In the genomic region with DNA sequence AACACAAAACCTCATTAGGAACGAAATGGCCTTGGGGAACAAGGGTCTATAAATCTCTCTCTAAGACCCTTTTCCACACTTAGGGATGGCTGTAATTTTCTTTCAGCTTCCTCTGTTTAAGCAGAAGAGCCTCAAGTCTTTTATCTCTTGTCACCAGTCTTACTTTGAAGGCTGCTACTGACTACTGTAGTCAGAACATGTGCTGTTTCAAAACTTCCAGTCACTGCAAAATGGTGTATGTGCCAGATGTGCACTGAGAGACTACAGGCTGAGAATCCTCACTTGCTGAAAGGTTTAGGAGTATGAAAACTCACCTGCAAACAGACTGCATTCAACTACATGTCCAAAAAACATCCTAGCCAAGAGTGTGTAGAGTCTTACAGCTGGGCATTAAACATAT, we compare ENCODE assay signal across 28 mouse cellular contexts.
DNase-seq lines count a peak whose midpoint lies in the region; ATAC-seq and TF ChIP-seq lines count a peak whose summit lies in the region.
"Had no signal": no experiment of that assay in that cellular context is flagged by ENCODE, and none has a peak within 500 bp of the region (broad histone marks: within the 10 kb centered on the region; RNA-seq: fewer than 3 reads in every experiment).

No protein-coding gene starts in this region.

- peak overlapping the region; percentile 38 for H3K4me2 ChIP-seq in liver, embryonic 15.5 days
- H3K4me2 ChIP-seq: embryonic facial prominence, embryonic 12.5 days; forebrain, embryonic 12.5 days; heart, embryonic 13.5 days; hindbrain, embryonic 14.5 days; midbrain, embryonic 12.5 days; neural tube, embryonic 12.5 days had no signal

- no peaks in the 10 kb centered on the region for H3K36me3 ChIP-seq in heart, embryonic 10.5 days
- H3K36me3 ChIP-seq in liver, embryonic 15.5 days (replicated peaks): no peaks in the 10 kb centered on the region; the same call in 1 of the 2 replicates
- H3K36me3 ChIP-seq: embryonic facial prominence, embryonic 12.5 days; forebrain, embryonic 12.5 days; heart, embryonic 13.5 days; midbrain, embryonic 12.5 days; neural tube, embryonic 12.5 days had no signal

- peak overlapping the region; percentile 9; the same call in 1 of the 2 replicates for H3K27ac ChIP-seq in heart, embryonic 10.5 days
- H3K27ac ChIP-seq in liver, embryonic 15.5 days (replicated peaks): peak overlapping the region; percentile 70
- H3K27ac ChIP-seq: embryonic facial prominence, embryonic 12.5 days; forebrain, embryonic 12.5 days; heart, embryonic 13.5 days; hindbrain, embryonic 14.5 days; macrophage; midbrain, embryonic 12.5 days; neural tube, embryonic 12.5 days had no signal

- no peak for DNase-seq in heart, embryonic 10.5 days (ENCODE audit: low spot score)
- DNase-seq in heart, adult 18-20 months: no peak
- peak; percentile 31 for DNase-seq in mesoderm, embryonic 11.5 days (ENCODE audit: low read depth, low spot score)
- no peak for DNase-seq in lung, adult 2 months
- DNase-seq in left cerebral cortex, adult 9 months (ENCODE audit: low spot score in 2 of 2): no peak
- DNase-seq: adrenal gland, postnatal 25 days; cerebellum, adult 18-20 months; cerebellum, postnatal 14 days; gastrocnemius, postnatal 10 days; heart, postnatal 10 days; kidney, adult 9 months; kidney, postnatal 14 days; layer of hippocampus, adult 9-11 months; lung, postnatal 10 days; right cerebral cortex, adult 18-20 months had no signal

- H3K9me3 ChIP-seq in heart, embryonic 10.5 days: no peaks in the 10 kb centered on the region
- no peaks in the 10 kb centered on the region for H3K9me3 ChIP-seq in liver, embryonic 15.5 days (replicated peaks)
- H3K9me3 ChIP-seq: embryonic facial prominence, embryonic 12.5 days; forebrain, embryonic 12.5 days; G1E; heart, embryonic 13.5 days; midbrain, embryonic 12.5 days; neural tube, embryonic 12.5 days had no signal

- TF ChIP-seq POLR2A in lung, adult 2 months (IDR thresholded peaks at IDR 0.05; ENCODE audit: borderline replicate concordance, extremely low read depth, low read depth, low read length): no peak

- no peak overlapping the region for H3K4me3 ChIP-seq in heart, embryonic 10.5 days
- H3K4me3 ChIP-seq in liver, embryonic 15.5 days (replicated peaks): no peak overlapping the region
- no peak overlapping the region for H3K4me3 ChIP-seq in lung, adult 2 months (replicated peaks; ENCODE audit: extremely low read depth, low read depth, low read length)
- H3K4me3 ChIP-seq: embryonic facial prominence, embryonic 12.5 days; forebrain, embryonic 12.5 days; heart, embryonic 13.5 days; midbrain, embryonic 12.5 days; myocyte; neural tube, embryonic 12.5 days had no signal

- H3K27me3 ChIP-seq in heart, embryonic 10.5 days (ENCODE audit: insufficient read depth, poor library complexity, severe bottlenecking): no peaks in the 10 kb centered on the region
- no peaks in the 10 kb centered on the region for H3K27me3 ChIP-seq in liver, embryonic 15.5 days
- H3K27me3 ChIP-seq: embryonic facial prominence, embryonic 12.5 days; forebrain, embryonic 12.5 days; heart, embryonic 13.5 days; neural tube, embryonic 12.5 days had no signal

- H3K4me1 ChIP-seq in heart, embryonic 10.5 days: peaks cover 17% of the 10 kb centered on the region
- H3K4me1 ChIP-seq in liver, embryonic 15.5 days (replicated peaks): peaks cover 55% of the 10 kb centered on the region
- no peaks in the 10 kb centered on the region for H3K4me1 ChIP-seq in lung, adult 2 months (ENCODE audit: control insufficient read depth, insufficient read depth, low read length)

- peak; percentile 45; the same call in 1 of the 2 replicates for ATAC-seq in erythroblast, adult 5-6 weeks (replicated peaks; ENCODE audit: low FRiP score, poor library complexity, severe bottlenecking)
- peak; percentile 60; the same call in 1 of the 2 replicates for ATAC-seq in liver, embryonic 15.5 days (ENCODE audit: insufficient read depth)
- no peak for ATAC-seq in cerebellum, adult (ENCODE audit: insufficient number of reproducible peaks, low FRiP score, low TSS enrichment)
- ATAC-seq: intestine, postnatal 0 days had no signal

- no peak for TF ChIP-seq CTCF in lung, adult 2 months (IDR thresholded peaks at IDR 0.05; ENCODE audit: insufficient read depth, low read length)

- H3K9ac ChIP-seq in liver, embryonic 15.5 days: no peak overlapping the region
- H3K9ac ChIP-seq: embryonic facial prominence, embryonic 12.5 days; forebrain, embryonic 12.5 days; heart, embryonic 13.5 days; hindbrain, embryonic 14.5 days; midbrain, embryonic 12.5 days; neural tube, embryonic 12.5 days had no signal

- WGBS in heart, embryonic 10.5 days: 83% methylated on average over 1 of the region's 1 CpGs
- 63% methylated on average over 1 of the region's 1 CpGs for WGBS in liver, embryonic 15.5 days (ENCODE audit: insufficient replicate concordance)
- WGBS in lung, adult 2 months: 77% methylated on average over 1 of the region's 1 CpGs
